20 mouse cellular contexts compared by ENCODE assay signal in genomic region chr8:78867036-78867435, GRCm38 (mm10). TPM values are rescaled to one million over a fixed set of nuclear protein-coding genes. Genes with fewer than 3 reads are reported as not detected.
A peak's percentile ranks its signal among the peaks of the same experiment; 100 is the strongest.
DNase-seq lines count a peak whose midpoint lies in the region.
"Had no signal": no experiment of that assay in that cellular context is flagged by ENCODE, and none has a peak within 500 bp of the region (broad histone marks: within the 10 kb centered on the region; RNA-seq: fewer than 3 reads in every experiment).

No protein-coding gene starts in this region.

- intact Hi-C loops in heart, postnatal 10 days (cut with DNase I), result no loop called here

- peak; percentile 43 for DNase-seq in heart, adult 11 months
- no peak for DNase-seq in heart, adult 8-10 months (ENCODE audit: low spot score)
- DNase-seq in Muller cell, postnatal 12 days (ENCODE audit: inconsistent ontology term), result peak; percentile 61
- peak; percentile 76 for DNase-seq in adrenal gland, adult 2 months
- peak; percentile 64 to 69 for DNase-seq in adrenal gland, postnatal 36 days
- DNase-seq in left cerebral cortex, adult 8-10 months (ENCODE audit: low spot score in 2 of 2), result no peak
- no peak for DNase-seq in heart, postnatal 10 days
- DNase-seq: cerebellum, adult 11 months; cerebellum, adult 9-10 months; gastrocnemius, adult 2 months; gastrocnemius, postnatal 36 days; heart, adult 2 months; heart, postnatal 14 days; kidney, adult 8-10 months; kidney, postnatal 25 days; liver; lung, adult 2 months; right cerebral cortex, adult 18-20 months; spleen, adult 18-20 months; thymus, postnatal 14 days had no signal

RNA-seq across cellular contexts. Expression of gene Lsm6, which starts 46.1 kb away (rescaled TPM):
- total RNA-seq in heart, adult 8-10 months (2022), result 10 to 100 TPM; 57.9 to 69.6 (median 63.4) TPM
- total RNA-seq in adrenal gland, adult 2 months (2021), result 100 to 1,000 TPM; 134 to 163 TPM
- 3.5 and 4.0 TPM in 2 replicates for polyA plus RNA-seq in adrenal gland, adult 2 months (2012; rRNA removed)
- 100 to 1,000 TPM; 147 to 148 TPM for total RNA-seq in adrenal gland, postnatal 36 days (2021)
- total RNA-seq in left cerebral cortex, adult 8-10 months (2022), result 10 to 100 TPM; 53.7 to 60.5 (median 56.5) TPM
- total RNA-seq in heart, postnatal 10 days (2021), result 10 to 100 TPM; 77.0 to 81.0 TPM

Comparison
In these comparisons a context has a peak if more than half of its experiments do, and no peak if none do; other contexts are left out.
1. DNase-seq: peak in heart, adult 11 months (single experiment), Muller cell, postnatal 12 days (single experiment), adrenal gland, adult 2 months (single experiment) and adrenal gland, postnatal 36 days (2 of 2); none in heart, adult 8-10 months (single experiment), left cerebral cortex, adult 8-10 months (0 of 2) and heart, postnatal 10 days (0 of 2).